Mouse (Mus musculus): ENCODE measurements around the gene Qser1. TPM values are rescaled to one million over a fixed set of nuclear protein-coding genes. Genes with fewer than 3 reads are reported as not detected.

Gene Qser1
- total and polyA plus RNA-seq, 3 experiments, result 7.5 to 30.2 (median 26.4) TPM

DNA sequence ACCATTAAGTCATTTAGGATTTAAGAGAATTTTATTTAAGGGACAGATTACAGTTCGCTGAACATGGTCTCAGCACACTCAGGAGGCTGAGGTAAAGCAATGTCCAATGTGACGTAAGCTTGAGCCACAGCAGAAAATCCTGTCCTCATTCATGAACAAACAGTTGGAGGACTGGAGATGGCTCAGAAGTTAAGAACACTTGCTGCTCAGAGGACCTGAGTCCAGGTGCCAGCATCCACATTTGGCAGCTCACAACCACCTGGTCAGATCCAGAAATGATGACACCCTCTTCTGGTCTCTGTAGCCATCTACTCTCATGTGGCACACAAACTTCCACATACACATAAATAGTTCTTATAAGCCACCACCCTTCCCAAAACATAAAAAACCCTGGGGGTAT is 76.9 kb downstream of the Qser1 start:
- H3K9ac ChIP-seq (ENCODE audit: low read depth, low read length), result no peak overlapping the region
- H3K27me3 ChIP-seq (ENCODE audit: control insufficient read depth, insufficient read depth, low read length), result no peaks in the 10 kb centered on the region
- intact Hi-C loops (cut with DNase I), result no loop called here
- no peaks in the 10 kb centered on the region for H3K79me2 ChIP-seq (replicated peaks; ENCODE audit: control insufficient read depth, insufficient read depth, low read length)
- no peak overlapping the region for H3K27ac ChIP-seq
- no peak for DNase-seq
- H3K4me1 ChIP-seq (ENCODE audit: control insufficient read depth, insufficient read depth, low read length), result no peaks in the 10 kb centered on the region
- H3K4me3 ChIP-seq, result no peak overlapping the region
- WGBS, result 95% methylated on average over 2 of the region's 2 CpGs
- TF ChIP-seq POLR2A (IDR thresholded peaks at IDR 0.05; ENCODE audit: insufficient read depth, low read depth, low read length) (no peak), EP300 (IDR thresholded peaks at IDR 0.05; ENCODE audit: insufficient read depth, low read depth, low read length) (no peak), CTCF (IDR thresholded peaks at IDR 0.05) (no peak)
- H3K36me3 ChIP-seq (ENCODE audit: control insufficient read depth, insufficient read depth, low read length), result no peaks in the 10 kb centered on the region

DNA sequence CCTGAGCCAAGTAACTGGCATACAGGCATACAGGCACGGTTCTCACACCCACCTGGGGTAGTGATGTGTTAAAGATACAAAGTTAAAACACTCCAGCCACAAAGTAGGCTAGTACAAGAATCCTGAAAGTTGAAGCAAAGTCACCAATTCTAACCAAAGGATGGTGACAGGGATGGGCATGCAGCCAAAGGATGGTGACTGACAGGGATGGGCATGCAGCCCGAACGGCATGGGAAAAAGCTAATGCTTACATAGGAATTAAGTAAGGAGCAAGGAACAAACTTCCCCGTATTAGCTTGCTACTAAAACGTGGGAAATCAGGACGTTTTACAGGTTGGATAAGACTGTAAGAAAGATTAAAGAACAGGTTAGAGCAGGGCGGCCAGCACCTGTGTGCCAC is 80.3 kb downstream of the Qser1 start:
- Histone ChIP-seq H3K79me2 (replicated peaks; ENCODE audit: control insufficient read depth, insufficient read depth, low read length) (no peaks in the 10 kb centered on the region), H3K4me1 (ENCODE audit: control insufficient read depth, insufficient read depth, low read length) (no peaks in the 10 kb centered on the region), H3K27ac (no peak overlapping the region), H3K9ac (ENCODE audit: low read depth, low read length) (no peak overlapping the region), H3K36me3 (ENCODE audit: control insufficient read depth, insufficient read depth, low read length) (no peaks in the 10 kb centered on the region), H3K27me3 (ENCODE audit: control insufficient read depth, insufficient read depth, low read length) (no peaks in the 10 kb centered on the region), H3K4me3 (no peak overlapping the region)
- 77% methylated on average over 7 of the region's 7 CpGs for WGBS
- intact Hi-C loops (cut with DNase I), result no loop called here
- TF ChIP-seq CTCF (IDR thresholded peaks at IDR 0.05) (no peak), POLR2A (IDR thresholded peaks at IDR 0.05; ENCODE audit: insufficient read depth, low read depth, low read length) (no peak), EP300 (IDR thresholded peaks at IDR 0.05; ENCODE audit: insufficient read depth, low read depth, low read length) (no peak)
- no peak for DNase-seq

DNA sequence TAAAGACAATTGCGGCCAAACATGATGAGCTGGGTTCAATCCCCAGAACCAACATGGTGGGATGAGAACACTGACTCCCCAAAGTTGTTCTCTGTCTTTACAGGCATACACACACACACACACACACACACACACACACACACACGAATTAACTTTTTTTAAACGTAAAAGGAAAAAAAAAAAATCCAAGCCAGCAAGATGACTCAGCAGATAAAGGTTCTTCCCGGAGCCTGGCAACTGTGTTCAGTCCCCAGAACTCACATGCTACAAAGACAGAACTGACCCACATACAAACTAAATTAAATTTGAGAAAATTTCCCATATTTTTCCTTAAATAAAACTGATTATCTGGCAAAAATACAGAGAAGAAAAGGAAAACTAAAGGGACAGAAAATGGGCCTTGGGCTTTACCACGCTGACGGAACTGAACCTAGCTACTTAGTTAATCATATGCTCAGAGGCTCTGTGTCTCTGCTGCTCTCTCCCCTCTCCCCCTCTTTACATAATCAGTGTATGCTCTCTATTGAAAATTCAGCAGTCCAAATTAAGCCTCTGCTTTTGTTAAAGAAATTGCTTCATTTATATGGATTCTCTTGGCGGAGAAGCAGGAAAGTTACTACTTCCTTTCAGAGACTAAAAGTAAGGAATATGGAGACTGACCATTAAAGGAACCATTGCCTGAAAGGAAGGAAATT is 83.9 kb downstream of the Qser1 start:
- TF ChIP-seq CTCF (IDR thresholded peaks at IDR 0.05) (no peak), EP300 (IDR thresholded peaks at IDR 0.05; ENCODE audit: insufficient read depth, low read depth, low read length) (no peak), POLR2A (IDR thresholded peaks at IDR 0.05; ENCODE audit: insufficient read depth, low read depth, low read length) (no peak)
- Histone ChIP-seq H3K79me2 (replicated peaks; ENCODE audit: control insufficient read depth, insufficient read depth, low read length) (no peaks in the 10 kb centered on the region), H3K36me3 (ENCODE audit: control insufficient read depth, insufficient read depth, low read length) (no peaks in the 10 kb centered on the region), H3K27ac (no peak overlapping the region), H3K9ac (ENCODE audit: low read depth, low read length) (no peak overlapping the region), H3K4me1 (ENCODE audit: control insufficient read depth, insufficient read depth, low read length) (no peaks in the 10 kb centered on the region), H3K4me3 (no peak overlapping the region), H3K27me3 (ENCODE audit: control insufficient read depth, insufficient read depth, low read length) (no peaks in the 10 kb centered on the region)
- DNase-seq, result no peak
- WGBS, result 66% methylated on average over 7 of the region's 7 CpGs
- intact Hi-C loops (cut with DNase I), result no loop called here

- TF ChIP-seq POLR2A (IDR thresholded peaks at IDR 0.05; ENCODE audit: insufficient read depth, low read depth, low read length), result no peak
- no peaks in the 10 kb centered on the region for H3K4me1 ChIP-seq (ENCODE audit: control insufficient read depth, insufficient read depth, low read length)
- 47% methylated on average over 9 of the region's 9 CpGs for WGBS
- H3K79me2 ChIP-seq (replicated peaks; ENCODE audit: control insufficient read depth, insufficient read depth, low read length), result no peaks in the 10 kb centered on the region
- no peak overlapping the region for H3K9ac ChIP-seq (ENCODE audit: low read depth, low read length)
- no peaks in the 10 kb centered on the region for H3K27me3 ChIP-seq (ENCODE audit: control insufficient read depth, insufficient read depth, low read length)
- H3K27ac ChIP-seq, result no peak overlapping the region
- DNase-seq, result peak; percentile 30 to 42
- no peaks in the 10 kb centered on the region for H3K36me3 ChIP-seq (ENCODE audit: control insufficient read depth, insufficient read depth, low read length)
- no peak overlapping the region for H3K4me3 ChIP-seq
- intact Hi-C loops (cut with DNase I), result no loop called here
Measured at GRCm38 (mm10) chr2:104732033-104732444, 84.5 kb downstream of the Qser1 start.

DNA sequence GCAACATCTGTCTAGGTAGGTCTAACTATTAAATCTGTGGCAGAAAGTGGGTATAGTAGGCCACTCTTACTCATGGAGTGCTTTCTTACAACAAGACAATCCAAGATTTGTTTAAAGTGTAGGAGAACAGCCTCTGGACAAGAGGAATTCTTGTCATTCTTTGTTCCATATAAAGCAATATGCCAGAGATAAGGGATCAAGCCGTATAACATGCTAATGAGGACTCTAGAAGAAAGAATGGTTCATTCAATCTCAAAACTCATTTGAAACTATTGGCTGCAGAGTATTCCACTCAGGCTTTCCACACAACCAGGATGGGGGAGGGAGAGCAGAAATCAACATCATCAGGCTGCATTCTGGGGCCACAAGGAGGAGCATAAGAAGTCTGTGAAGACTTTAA is 89.2 kb downstream of the Qser1 start:
- intact Hi-C loops (cut with DNase I), result no loop called here
- no peak overlapping the region for H3K27ac ChIP-seq
- DNase-seq, result no peak
- H3K4me3 ChIP-seq, result no peak overlapping the region
- no peaks in the 10 kb centered on the region for H3K27me3 ChIP-seq (ENCODE audit: control insufficient read depth, insufficient read depth, low read length)
- H3K36me3 ChIP-seq (ENCODE audit: control insufficient read depth, insufficient read depth, low read length), result no peaks in the 10 kb centered on the region
- 61% methylated on average over 1 of the region's 1 CpGs for WGBS
- no peaks in the 10 kb centered on the region for H3K79me2 ChIP-seq (replicated peaks; ENCODE audit: control insufficient read depth, insufficient read depth, low read length)
- TF ChIP-seq CTCF (IDR thresholded peaks at IDR 0.05) (no peak), EP300 (IDR thresholded peaks at IDR 0.05; ENCODE audit: insufficient read depth, low read depth, low read length) (no peak), POLR2A (IDR thresholded peaks at IDR 0.05; ENCODE audit: insufficient read depth, low read depth, low read length) (no peak)
- no peaks in the 10 kb centered on the region for H3K4me1 ChIP-seq (ENCODE audit: control insufficient read depth, insufficient read depth, low read length)
- H3K9ac ChIP-seq (ENCODE audit: low read depth, low read length), result no peak overlapping the region

DNA sequence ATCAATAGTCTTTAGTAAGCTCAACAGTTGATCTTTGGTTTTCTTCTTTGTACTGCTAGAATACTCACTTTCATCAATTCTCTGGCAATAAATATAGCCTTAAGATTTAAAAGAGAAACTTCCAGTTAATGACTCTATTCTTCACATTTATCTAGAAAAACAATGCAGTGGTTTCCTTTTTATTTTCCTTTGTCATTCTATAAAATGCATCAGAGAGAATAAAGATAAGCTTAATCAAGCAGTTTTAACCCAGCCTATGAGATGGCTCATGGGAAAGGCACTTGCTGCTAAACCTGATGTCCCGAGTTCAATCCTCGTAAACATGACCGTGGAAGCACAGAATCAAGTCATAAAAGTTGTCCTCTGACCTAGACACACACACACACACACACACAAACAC is 94.5 kb downstream of the Qser1 start:
- Histone ChIP-seq H3K4me3 (no peak overlapping the region), H3K4me1 (ENCODE audit: control insufficient read depth, insufficient read depth, low read length) (no peaks in the 10 kb centered on the region), H3K9ac (ENCODE audit: low read depth, low read length) (no peak overlapping the region), H3K36me3 (ENCODE audit: control insufficient read depth, insufficient read depth, low read length) (no peaks in the 10 kb centered on the region), H3K27ac (no peak overlapping the region), H3K79me2 (replicated peaks; ENCODE audit: control insufficient read depth, insufficient read depth, low read length) (no peaks in the 10 kb centered on the region), H3K27me3 (ENCODE audit: control insufficient read depth, insufficient read depth, low read length) (no peaks in the 10 kb centered on the region)
- DNase-seq, result no peak
- TF ChIP-seq EP300 (IDR thresholded peaks at IDR 0.05; ENCODE audit: insufficient read depth, low read depth, low read length), result no peak
- no peak for TF ChIP-seq POLR2A (IDR thresholded peaks at IDR 0.05; ENCODE audit: insufficient read depth, low read depth, low read length)
- TF ChIP-seq CTCF (IDR thresholded peaks at IDR 0.05), result no peak
- WGBS, result 72% methylated on average over 3 of the region's 3 CpGs
- intact Hi-C loops (cut with DNase I), result no loop called here

Data from heart, adult 2 months (tissue).